In genomic region chr16:32280211-32280610, GRCm38 (mm10) we compare ENCODE assay signal across 12 mouse cellular contexts. TPM values are rescaled to one million over a fixed set of nuclear protein-coding genes. Genes with fewer than 3 reads are reported as not detected.
DNase-seq lines count a peak whose midpoint lies in the region; ATAC-seq and TF ChIP-seq lines count a peak whose summit lies in the region.
"Had no signal": no experiment of that assay in that cellular context is flagged by ENCODE, and none has a peak within 500 bp of the region (broad histone marks: within the 10 kb centered on the region; RNA-seq: fewer than 3 reads in every experiment).

No protein-coding gene starts in this region.

- DNase-seq in liver, embryonic 11.5 days (ENCODE audit: low spot score): no peak
- no peak for DNase-seq in liver
- DNase-seq in hindbrain, embryonic 10.5 days (ENCODE audit: low spot score): no peak
- no peak for DNase-seq in liver, embryonic 14.5 days (ENCODE audit: low read depth in 3 of 3, low spot score in 3 of 3)
- DNase-seq in retina, embryonic 14.5 days (ENCODE audit: low spot score): no peak
- no peak for DNase-seq in thymus, postnatal 36 days
- no peak for DNase-seq in adrenal gland, postnatal 10 days
- DNase-seq: kidney, adult 9 months; layer of hippocampus, postnatal 36 days; lung, postnatal 14 days had no signal

- H3K36me3 ChIP-seq in liver, embryonic 11.5 days (ENCODE audit: control insufficient read depth, insufficient read depth, low read length): peaks cover 29% of the 10 kb centered on the region
- peaks cover 62% of the 10 kb centered on the region for H3K36me3 ChIP-seq in hindbrain, embryonic 10.5 days
- H3K36me3 ChIP-seq in liver, embryonic 14.5 days (replicated peaks; ENCODE audit: control insufficient read depth, insufficient read depth, low read depth): peaks cover 36% of the 10 kb centered on the region
- peaks cover 23% of the 10 kb centered on the region for H3K36me3 ChIP-seq in neural tube, embryonic 15.5 days

- no peak overlapping the region for H3K4me3 ChIP-seq in liver, embryonic 11.5 days (ENCODE audit: low read depth, low read length)
- H3K4me3 ChIP-seq in hindbrain, embryonic 10.5 days: peak overlapping the region; percentile 84
- peak overlapping the region in 1 of 2 experiments; percentile 97; a peak in 2 of 4 replicates for H3K4me3 ChIP-seq in liver, embryonic 14.5 days (ENCODE audit: insufficient read depth in 1 of 2, low read depth in 2 of 2, low read length in 2 of 2)
- peak overlapping the region; percentile 25 for H3K4me3 ChIP-seq in neural tube, embryonic 15.5 days (replicated peaks)

- no peak overlapping the region for H3K27ac ChIP-seq in liver, embryonic 11.5 days (ENCODE audit: low read depth, low read length)
- H3K27ac ChIP-seq in hindbrain, embryonic 10.5 days: no peak overlapping the region
- H3K27ac ChIP-seq in liver, embryonic 14.5 days: no peak overlapping the region
- no peak overlapping the region for H3K27ac ChIP-seq in neural tube, embryonic 15.5 days (replicated peaks)

- 95% methylated on average over 8 of the region's 8 CpGs for WGBS in liver, embryonic 11.5 days
- 95% methylated on average over 8 of the region's 8 CpGs for WGBS in hindbrain, embryonic 10.5 days
- 91% methylated on average over 8 of the region's 8 CpGs for WGBS in liver, embryonic 14.5 days (ENCODE audit: insufficient replicate concordance)
- WGBS in neural tube, embryonic 15.5 days: 83% methylated on average over 8 of the region's 8 CpGs

- peaks cover 17% of the 10 kb centered on the region; the same call in 1 of the 2 replicates for H3K4me1 ChIP-seq in liver, embryonic 11.5 days (replicated peaks; ENCODE audit: control insufficient read depth, insufficient read depth, low read length)
- H3K4me1 ChIP-seq in hindbrain, embryonic 10.5 days (replicated peaks): peaks cover 28% of the 10 kb centered on the region
- peaks cover 12 to 15% of the 10 kb centered on the region in 2 experiments for H3K4me1 ChIP-seq in liver, embryonic 14.5 days (replicated peaks; ENCODE audit: control insufficient read depth in 2 of 2, insufficient read depth in 2 of 2, low read length in 1 of 2)
- H3K4me1 ChIP-seq in neural tube, embryonic 15.5 days: peaks cover 39% of the 10 kb centered on the region

- peaks cover 7% of the 10 kb centered on the region; the same call in 1 of the 2 replicates for H3K9me3 ChIP-seq in liver, embryonic 11.5 days (ENCODE audit: control insufficient read depth, low read length)
- peaks cover 7% of the 10 kb centered on the region for H3K9me3 ChIP-seq in hindbrain, embryonic 10.5 days
- H3K9me3 ChIP-seq in liver, embryonic 14.5 days (ENCODE audit: control insufficient read depth, low read length): no peaks in the 10 kb centered on the region
- no peaks in the 10 kb centered on the region for H3K9me3 ChIP-seq in neural tube, embryonic 15.5 days (replicated peaks)

- peak overlapping the region; percentile 2; the same call in 1 of the 2 replicates for H3K4me2 ChIP-seq in liver, embryonic 11.5 days
- peak overlapping the region; percentile 91 for H3K4me2 ChIP-seq in liver, embryonic 14.5 days (ENCODE audit: low read depth)
- H3K4me2 ChIP-seq in neural tube, embryonic 15.5 days: peak overlapping the region; percentile 66

- TF ChIP-seq EP300 in liver, embryonic 14.5 days (IDR thresholded peaks at IDR 0.05; ENCODE audit: low read depth): no peak

- H3K9ac ChIP-seq in liver, embryonic 11.5 days (ENCODE audit: low read depth, low read length): no peak overlapping the region
- no peak overlapping the region for H3K9ac ChIP-seq in liver, embryonic 14.5 days (replicated peaks)
- H3K9ac ChIP-seq in neural tube, embryonic 15.5 days (replicated peaks): 0 out of 2 replicates have a peak overlapping the region, but pooled peaks have one; percentile 17

- no peaks in the 10 kb centered on the region for H3K27me3 ChIP-seq in liver, embryonic 11.5 days (replicated peaks; ENCODE audit: control insufficient read depth, insufficient read depth, low read length)
- no peaks in the 10 kb centered on the region for H3K27me3 ChIP-seq in hindbrain, embryonic 10.5 days (ENCODE audit: insufficient read depth, poor library complexity, severe bottlenecking)
- H3K27me3 ChIP-seq in liver, embryonic 14.5 days (ENCODE audit: control insufficient read depth, insufficient read depth, low read length): no peaks in the 10 kb centered on the region
- no peaks in the 10 kb centered on the region for H3K27me3 ChIP-seq in neural tube, embryonic 15.5 days (replicated peaks)

- ATAC-seq in liver, embryonic 11.5 days (replicated peaks; ENCODE audit: low FRiP score): no peak
- ATAC-seq in liver, embryonic 14.5 days (ENCODE audit: insufficient read depth): no peak
- no peak for ATAC-seq in neural tube, embryonic 15.5 days (ENCODE audit: low FRiP score)

- TF ChIP-seq CTCF in liver, embryonic 14.5 days (IDR thresholded peaks at IDR 0.05; ENCODE audit: low read depth): no peak

RNA-seq across cellular contexts. Expression of gene Rnf168, which starts 3.0 kb away (rescaled TPM):
- polyA plus RNA-seq in liver, embryonic 11.5 days (2014; fragmentation: Nextera tagmentation; extraction: Ambion mirVana): 19.7 and 20.8 TPM in 2 replicates
- 24.0 and 32.2 TPM in 2 replicates for polyA plus RNA-seq in hindbrain, embryonic 10.5 days (2016; fragmentation: Nextera tagmentation; extraction: Ambion mirVana)
- 3.7 and 6.1 TPM in 2 replicates for polyA plus RNA-seq in liver, embryonic 14.5 days (2012; rRNA removed)
- polyA plus RNA-seq in liver, embryonic 14.5 days (2014; fragmentation: Nextera tagmentation; extraction: Ambion mirVana): 11.3 and 13.8 TPM in 2 replicates
- polyA plus RNA-seq in neural tube, embryonic 15.5 days (2015; fragmentation: Nextera tagmentation; extraction: Ambion mirVana): 25.5 and 28.9 TPM in 2 replicates
- 10 to 100 TPM; 20.6 to 21.3 TPM for total RNA-seq in adrenal gland, postnatal 10 days (2021)

RNA-seq across cellular contexts. Expression of gene Smco1, which starts 8.9 kb away (rescaled TPM):
- not detected in 2 replicates for polyA plus RNA-seq in liver, embryonic 11.5 days (2014; fragmentation: Nextera tagmentation; extraction: Ambion mirVana)
- 0.10 TPM in 1 of 2 replicates, not detected in the other for polyA plus RNA-seq in hindbrain, embryonic 10.5 days (2016; fragmentation: Nextera tagmentation; extraction: Ambion mirVana)
- not detected in 2 replicates for polyA plus RNA-seq in liver, embryonic 14.5 days (2012; rRNA removed)
- not detected in 2 replicates for polyA plus RNA-seq in liver, embryonic 14.5 days (2014; fragmentation: Nextera tagmentation; extraction: Ambion mirVana)
- polyA plus RNA-seq in neural tube, embryonic 15.5 days (2015; fragmentation: Nextera tagmentation; extraction: Ambion mirVana): not detected in 2 replicates
- total RNA-seq in adrenal gland, postnatal 10 days (2021): under 1 TPM; 0.18 to 0.97 TPM
- polyA plus RNA-seq: spleen, adult 2 months had no signal

RNA-seq across cellular contexts. Expression of gene Wdr53, which starts 33.2 kb away (rescaled TPM):
- polyA plus RNA-seq in liver, embryonic 11.5 days (2014; fragmentation: Nextera tagmentation; extraction: Ambion mirVana): 22.0 and 23.2 TPM in 2 replicates
- polyA plus RNA-seq in hindbrain, embryonic 10.5 days (2016; fragmentation: Nextera tagmentation; extraction: Ambion mirVana): 17.4 and 19.0 TPM in 2 replicates
- 4.8 and 7.9 TPM in 2 replicates for polyA plus RNA-seq in liver, embryonic 14.5 days (2012; rRNA removed)
- polyA plus RNA-seq in liver, embryonic 14.5 days (2014; fragmentation: Nextera tagmentation; extraction: Ambion mirVana): 11.2 and 11.5 TPM in 2 replicates
- polyA plus RNA-seq in neural tube, embryonic 15.5 days (2015; fragmentation: Nextera tagmentation; extraction: Ambion mirVana): 13.6 and 14.8 TPM in 2 replicates
- total RNA-seq in adrenal gland, postnatal 10 days (2021): 10 to 100 TPM; 12.3 to 13.9 TPM

RNA-seq across cellular contexts. Expression of gene Fbxo45, which starts 33.3 kb away (rescaled TPM):
- polyA plus RNA-seq in liver, embryonic 11.5 days (2014; fragmentation: Nextera tagmentation; extraction: Ambion mirVana): 13.0 and 13.3 TPM in 2 replicates
- 9.0 and 10.6 TPM in 2 replicates for polyA plus RNA-seq in hindbrain, embryonic 10.5 days (2016; fragmentation: Nextera tagmentation; extraction: Ambion mirVana)
- 2.7 and 4.0 TPM in 2 replicates for polyA plus RNA-seq in liver, embryonic 14.5 days (2012; rRNA removed)
- 5.1 and 6.6 TPM in 2 replicates for polyA plus RNA-seq in liver, embryonic 14.5 days (2014; fragmentation: Nextera tagmentation; extraction: Ambion mirVana)
- 13.8 and 17.9 TPM in 2 replicates for polyA plus RNA-seq in neural tube, embryonic 15.5 days (2015; fragmentation: Nextera tagmentation; extraction: Ambion mirVana)
- total RNA-seq in adrenal gland, postnatal 10 days (2021): 10 to 100 TPM; 18.2 to 20.0 TPM

RNA-seq across cellular contexts. Expression of gene Ubxn7, which starts 51.8 kb away (rescaled TPM):
- polyA plus RNA-seq in liver, embryonic 11.5 days (2014; fragmentation: Nextera tagmentation; extraction: Ambion mirVana): 13.7 and 15.3 TPM in 2 replicates
- polyA plus RNA-seq in hindbrain, embryonic 10.5 days (2016; fragmentation: Nextera tagmentation; extraction: Ambion mirVana): 25.2 and 27.0 TPM in 2 replicates
- 2.7 and 5.1 TPM in 2 replicates for polyA plus RNA-seq in liver, embryonic 14.5 days (2012; rRNA removed)
- 5.4 and 7.6 TPM in 2 replicates for polyA plus RNA-seq in liver, embryonic 14.5 days (2014; fragmentation: Nextera tagmentation; extraction: Ambion mirVana)
- 20.8 and 24.7 TPM in 2 replicates for polyA plus RNA-seq in neural tube, embryonic 15.5 days (2015; fragmentation: Nextera tagmentation; extraction: Ambion mirVana)
- 10 to 100 TPM; 50.6 to 61.5 TPM for total RNA-seq in adrenal gland, postnatal 10 days (2021)

Comparison
In these comparisons a context has a peak if more than half of its experiments do, and no peak if none do; other contexts are left out.
1. H3K4me2 ChIP-seq: peak in every context shown above with its lines; median percentile 91 in liver, embryonic 14.5 days; 66 in neural tube, embryonic 15.5 days; 2 in liver, embryonic 11.5 days.